Mouse (Mus musculus): ENCODE results near the gene Fxyd6. TPM values are rescaled to one million over a fixed set of nuclear protein-coding genes. Genes with fewer than 3 reads are reported as not detected.

The Fxyd6 gene
- polyA plus RNA-seq, 1 experiment from 2014 or later = 14.2 TPM

DNA sequence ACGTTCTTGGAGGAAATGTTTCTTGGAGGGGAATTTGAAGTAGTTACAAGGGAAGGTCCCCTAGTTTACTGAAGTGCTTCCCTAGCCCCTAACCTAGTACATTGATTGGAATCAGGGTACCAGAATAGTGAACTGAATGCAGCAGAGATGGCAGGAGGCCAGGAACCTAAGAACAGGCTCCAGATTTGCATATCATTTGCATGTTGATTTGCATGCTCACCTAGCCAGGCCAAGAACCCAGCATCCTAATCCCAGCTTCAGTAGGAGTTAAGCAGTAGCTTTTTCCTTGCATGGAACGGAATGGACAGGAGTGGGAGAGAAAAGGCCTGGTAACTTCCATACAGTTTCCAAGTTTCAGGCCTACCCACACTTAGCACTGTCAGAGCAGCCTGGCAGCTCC lies 64.2 kb downstream of the Fxyd6 start:
- DNase-seq (ENCODE audit: low spot score) = no peak
- Histone ChIP-seq H3K9me3 (ENCODE audit: control insufficient read depth, low read length) (no peaks in the 10 kb centered on the region), H3K4me2 (no peak overlapping the region), H3K27me3 (replicated peaks; ENCODE audit: control insufficient read depth, insufficient read depth, low read length) (peaks cover 35% of the 10 kb centered on the region), H3K9ac (ENCODE audit: low read depth, low read length) (no peak overlapping the region), H3K4me3 (ENCODE audit: low read depth, low read length) (no peak overlapping the region), H3K27ac (ENCODE audit: low read depth, low read length) (no peak overlapping the region), H3K36me3 (ENCODE audit: control insufficient read depth, insufficient read depth, low read length) (no peaks in the 10 kb centered on the region), H3K4me1 (replicated peaks; ENCODE audit: control insufficient read depth, insufficient read depth, low read length) (peaks cover 6% of the 10 kb centered on the region)
- 70% methylated on average over 2 of the region's 2 CpGs for whole genome bisulfite sequencing
- no peak for ATAC-seq (replicated peaks; ENCODE audit: low FRiP score)

DNA sequence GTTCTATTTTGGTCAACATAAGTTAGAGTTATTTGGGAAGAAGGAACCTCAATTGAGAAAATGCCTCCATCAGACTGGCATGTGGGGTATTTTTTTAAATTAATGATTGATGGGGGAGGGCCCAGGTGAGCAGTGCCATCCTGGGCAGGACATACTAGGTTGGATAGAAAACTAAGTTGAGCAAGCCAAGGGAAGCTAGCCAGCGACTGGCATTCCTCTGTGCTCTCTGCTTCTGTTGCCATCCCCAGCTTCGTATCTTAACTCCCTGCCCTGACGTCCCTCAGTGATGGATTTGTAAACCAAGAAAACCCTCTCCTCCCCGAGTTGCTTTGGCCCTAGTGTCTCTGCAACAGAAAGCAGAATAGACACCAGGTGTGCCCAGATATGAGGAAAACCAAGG lies 69.0 kb downstream of the Fxyd6 start:
- Histone ChIP-seq H3K4me3 (ENCODE audit: low read depth, low read length) (no peak overlapping the region), H3K9me3 (ENCODE audit: control insufficient read depth, low read length) (no peaks in the 10 kb centered on the region), H3K9ac (ENCODE audit: low read depth, low read length) (no peak overlapping the region), H3K27me3 (replicated peaks; ENCODE audit: control insufficient read depth, insufficient read depth, low read length) (no peaks in the 10 kb centered on the region; the same call in 1 of the 2 replicates), H3K36me3 (ENCODE audit: control insufficient read depth, insufficient read depth, low read length) (no peaks in the 10 kb centered on the region), H3K4me1 (replicated peaks; ENCODE audit: control insufficient read depth, insufficient read depth, low read length) (no peaks in the 10 kb centered on the region), H3K27ac (ENCODE audit: low read depth, low read length) (no peak overlapping the region), H3K4me2 (no peak overlapping the region)
- DNase-seq (ENCODE audit: low spot score) = no peak
- 59% methylated on average over 4 of the region's 4 CpGs for WGBS
- no peak for ATAC-seq (replicated peaks; ENCODE audit: low FRiP score)

DNA sequence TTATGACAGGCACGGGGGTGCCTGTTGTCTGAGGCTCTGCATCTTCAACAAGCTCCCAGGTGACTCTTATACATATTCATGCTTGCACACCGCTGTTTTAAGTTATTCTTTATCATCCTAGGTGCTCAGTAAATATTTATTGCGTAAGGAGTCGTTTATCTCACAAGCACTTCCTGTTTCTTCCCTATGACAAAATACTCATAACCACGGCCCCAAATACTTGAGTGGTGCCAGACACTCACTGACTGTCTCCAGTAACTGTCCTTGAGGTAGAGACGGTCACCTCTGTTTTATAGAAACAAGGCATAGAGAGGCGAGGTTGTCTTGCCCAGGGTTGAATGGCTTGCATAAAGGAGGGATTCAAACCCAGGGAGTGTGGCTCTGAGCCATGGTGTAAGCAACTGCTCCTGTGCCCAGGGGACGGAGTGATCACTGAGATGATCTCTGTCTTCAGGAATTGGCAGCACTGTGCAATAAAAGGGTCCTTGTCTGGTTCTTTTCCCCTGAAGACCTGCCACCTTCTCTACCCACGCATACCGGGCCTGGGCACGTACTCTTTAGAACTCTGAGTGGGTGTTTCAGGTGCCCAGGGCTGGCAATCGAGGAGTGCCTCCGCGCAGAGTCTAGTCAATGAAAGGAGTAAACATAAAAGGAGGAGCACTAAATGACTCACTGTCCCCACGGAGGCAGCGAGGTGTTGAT lies 70.2 kb downstream of the Fxyd6 start:
- Histone ChIP-seq H3K4me3 (ENCODE audit: low read depth, low read length) (no peak overlapping the region), H3K27ac (ENCODE audit: low read depth, low read length) (no peak overlapping the region), H3K27me3 (replicated peaks; ENCODE audit: control insufficient read depth, insufficient read depth, low read length) (no peaks in the 10 kb centered on the region; the same call in 1 of the 2 replicates), H3K4me1 (replicated peaks; ENCODE audit: control insufficient read depth, insufficient read depth, low read length) (no peaks in the 10 kb centered on the region), H3K4me2 (no peak overlapping the region), H3K9me3 (ENCODE audit: control insufficient read depth, low read length) (no peaks in the 10 kb centered on the region), H3K9ac (ENCODE audit: low read depth, low read length) (no peak overlapping the region), H3K36me3 (ENCODE audit: control insufficient read depth, insufficient read depth, low read length) (no peaks in the 10 kb centered on the region)
- ATAC-seq (replicated peaks; ENCODE audit: low FRiP score) (no peak), DNase-seq (ENCODE audit: low spot score) (no peak)
- WGBS = 77% methylated on average over 16 of the region's 16 CpGs

DNA sequence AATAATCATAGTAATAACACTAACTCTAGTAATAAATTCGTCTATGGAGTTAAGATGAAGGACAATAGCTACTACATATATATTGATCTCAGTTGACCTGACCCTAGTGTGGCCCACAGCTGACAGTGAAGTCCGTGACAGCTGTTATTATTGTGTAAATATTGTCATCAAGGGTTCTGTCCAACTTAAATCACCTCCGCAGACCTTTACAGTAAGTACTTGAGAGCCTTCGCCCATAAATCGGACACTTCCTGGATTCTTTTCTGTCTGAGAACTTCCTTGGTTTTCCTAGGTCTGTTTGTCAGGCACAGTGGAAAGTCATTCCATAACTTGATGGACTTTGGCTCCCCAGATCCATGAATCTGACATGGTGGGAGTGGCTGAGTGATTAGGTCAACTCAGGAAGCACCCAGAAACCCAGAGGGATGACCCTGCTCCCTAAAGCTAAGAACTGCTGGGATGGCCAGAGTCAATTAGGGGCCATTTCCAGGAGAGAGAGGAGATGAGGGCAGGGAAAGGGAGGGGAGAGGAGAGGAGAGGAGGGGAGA lies 74.3 kb downstream of the Fxyd6 start:
- DNase-seq (ENCODE audit: low spot score) = no peak
- H3K9ac ChIP-seq (ENCODE audit: low read depth, low read length) = no peak overlapping the region
- 74% methylated on average over 5 of the region's 5 CpGs for WGBS
- H3K4me2 ChIP-seq = no peak overlapping the region
- H3K4me3 ChIP-seq (ENCODE audit: low read depth, low read length) = no peak overlapping the region
- no peaks in the 10 kb centered on the region for H3K4me1 ChIP-seq (replicated peaks; ENCODE audit: control insufficient read depth, insufficient read depth, low read length)
- ATAC-seq (replicated peaks; ENCODE audit: low FRiP score) = no peak
- H3K27me3 ChIP-seq (replicated peaks; ENCODE audit: control insufficient read depth, insufficient read depth, low read length) = peaks cover 11% of the 10 kb centered on the region
- H3K36me3 ChIP-seq (ENCODE audit: control insufficient read depth, insufficient read depth, low read length) = no peaks in the 10 kb centered on the region
- no peaks in the 10 kb centered on the region for H3K9me3 ChIP-seq (ENCODE audit: control insufficient read depth, low read length)
- no peak overlapping the region for H3K27ac ChIP-seq (ENCODE audit: low read depth, low read length)

Other genes starting within 250 kb of the Fxyd6 start
- gene Scn4b, start 231.8 kb upstream of the Fxyd6 start, polyA plus RNA-seq (2014; fragmentation: Nextera tagmentation; extraction: Ambion mirVana) = 0.22 and 0.41 TPM in 2 replicates
- gene BC049352, start 188.2 kb upstream of the Fxyd6 start, polyA plus RNA-seq (2014; fragmentation: Nextera tagmentation; extraction: Ambion mirVana) = 0.15 TPM in 1 of 2 replicates, not detected in the other
- 0.17 TPM in 1 of 2 replicates, not detected in the other for gene Tmprss4, start 166.1 kb upstream of the Fxyd6 start, polyA plus RNA-seq (2014; fragmentation: Nextera tagmentation; extraction: Ambion mirVana)
- gene Il10ra, start 101.0 kb upstream of the Fxyd6 start, polyA plus RNA-seq (2014; fragmentation: Nextera tagmentation; extraction: Ambion mirVana) = 5.4 and 6.6 TPM in 2 replicates
- gene Tmprss13, start 51.1 kb upstream of the Fxyd6 start, polyA plus RNA-seq (2014; fragmentation: Nextera tagmentation; extraction: Ambion mirVana) = 0.08 TPM in 1 of 2 replicates, not detected in the other
- gene Fxyd2, start 29.5 kb downstream of the Fxyd6 start, polyA plus RNA-seq (2014; fragmentation: Nextera tagmentation; extraction: Ambion mirVana) = 2.2 and 2.4 TPM in 2 replicates
- 0.08 and 0.27 TPM in 2 replicates for gene Dscaml1, start 56.4 kb downstream of the Fxyd6 start, polyA plus RNA-seq (2014; fragmentation: Nextera tagmentation; extraction: Ambion mirVana)